8 mouse cellular contexts compared by ENCODE assay signal in the genomic region with DNA sequence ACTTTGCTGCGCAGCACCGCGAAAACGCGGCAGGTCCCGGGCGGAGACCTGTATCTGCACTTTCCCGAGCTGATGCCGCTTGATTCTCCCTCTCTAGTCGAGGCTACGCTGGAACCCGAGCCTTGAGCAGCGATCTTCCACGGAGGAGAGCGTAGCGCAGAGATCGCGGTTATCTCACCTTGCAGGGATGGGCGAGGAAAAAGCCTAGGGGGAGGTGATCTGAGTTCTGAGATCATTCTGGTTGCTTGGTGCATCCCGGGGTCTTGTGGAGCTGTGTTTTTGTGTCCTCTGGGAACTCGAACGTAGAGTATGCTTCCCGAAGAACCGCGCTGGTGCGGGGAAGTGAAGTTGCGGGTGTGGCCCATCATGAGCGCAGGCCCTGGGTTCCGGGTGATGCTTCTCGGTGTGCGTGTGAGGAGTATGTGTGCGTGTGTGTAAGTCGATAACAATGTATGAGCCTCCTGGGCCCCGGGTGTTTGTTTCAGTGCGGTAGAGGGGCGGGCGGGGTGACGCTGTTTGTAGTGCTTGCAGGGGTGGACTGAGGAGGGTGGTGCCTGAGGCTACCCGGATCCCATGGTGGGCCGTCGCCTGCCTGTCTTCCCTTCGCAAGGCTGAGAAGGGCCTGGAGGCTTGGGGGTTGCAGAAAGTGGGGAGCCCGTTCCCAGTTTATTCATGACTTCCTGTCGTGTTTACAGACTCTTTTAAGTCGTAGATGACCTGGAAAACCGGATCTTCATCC. TPM values are rescaled to one million over a fixed set of nuclear protein-coding genes. Genes with fewer than 3 reads are reported as not detected.
A peak's percentile ranks its signal among the peaks of the same experiment; 100 is the strongest.
DNase-seq lines count a peak whose midpoint lies in the region; ATAC-seq lines count a peak whose summit lies in the region.

No protein-coding gene starts in this region.

- ATAC-seq in hindbrain, embryonic 12.5 days (ENCODE audit: low FRiP score), result no peak
- no peak; the same call in 1 of the 2 replicates for ATAC-seq in midbrain, embryonic 12.5 days (ENCODE audit: low FRiP score, low read depth)
- no peak for ATAC-seq in megakaryocyte-erythroid progenitor cell, adult 5-6 weeks (replicated peaks; ENCODE audit: low FRiP score, low TSS enrichment, poor library complexity, severe bottlenecking)

- peak overlapping the region; percentile 67 for H3K4me3 ChIP-seq in heart, embryonic 10.5 days
- peak overlapping the region; percentile 56 for H3K4me3 ChIP-seq in hindbrain, embryonic 12.5 days
- peak overlapping the region; percentile 62 for H3K4me3 ChIP-seq in midbrain, embryonic 12.5 days

- peaks cover 55% of the 10 kb centered on the region for H3K4me1 ChIP-seq in heart, embryonic 10.5 days
- peaks cover 65% of the 10 kb centered on the region for H3K4me1 ChIP-seq in hindbrain, embryonic 12.5 days
- H3K4me1 ChIP-seq in midbrain, embryonic 12.5 days, result peaks cover 72% of the 10 kb centered on the region

- H3K27ac ChIP-seq in heart, embryonic 10.5 days, result no peak overlapping the region
- peak overlapping the region; percentile 44; the same call in 1 of the 2 replicates for H3K27ac ChIP-seq in hindbrain, embryonic 12.5 days
- H3K27ac ChIP-seq in midbrain, embryonic 12.5 days (replicated peaks), result peak overlapping the region; percentile 82

- no peak for DNase-seq in heart, embryonic 10.5 days (ENCODE audit: low spot score)
- DNase-seq in heart, adult 8-10 months (ENCODE audit: low spot score), result no peak
- peak; percentile 15 for DNase-seq in MN1 (ENCODE audit: low spot score)
- no peak for DNase-seq in frontal cortex, adult 2 months (ENCODE audit: extremely low spot score in 1 of 2, low spot score in 1 of 2)
- DNase-seq in layer of hippocampus, adult 11-12 months (ENCODE audit: low spot score), result no peak

- H3K27me3 ChIP-seq in heart, embryonic 10.5 days (ENCODE audit: insufficient read depth, poor library complexity, severe bottlenecking), result peaks cover 79% of the 10 kb centered on the region
- H3K27me3 ChIP-seq in hindbrain, embryonic 12.5 days, result peaks cover 81% of the 10 kb centered on the region
- peaks cover 90% of the 10 kb centered on the region for H3K27me3 ChIP-seq in midbrain, embryonic 12.5 days

- no peaks in the 10 kb centered on the region for H3K36me3 ChIP-seq in heart, embryonic 10.5 days
- H3K36me3 ChIP-seq in hindbrain, embryonic 12.5 days, result no peaks in the 10 kb centered on the region
- no peaks in the 10 kb centered on the region for H3K36me3 ChIP-seq in midbrain, embryonic 12.5 days

- peak overlapping the region; percentile 95 for H3K4me2 ChIP-seq in hindbrain, embryonic 12.5 days (replicated peaks)
- H3K4me2 ChIP-seq in midbrain, embryonic 12.5 days (replicated peaks), result peak overlapping the region; percentile 79

- no peaks in the 10 kb centered on the region for H3K9me3 ChIP-seq in heart, embryonic 10.5 days
- no peaks in the 10 kb centered on the region for H3K9me3 ChIP-seq in hindbrain, embryonic 12.5 days (replicated peaks)
- no peaks in the 10 kb centered on the region for H3K9me3 ChIP-seq in midbrain, embryonic 12.5 days

- peak overlapping the region; percentile 70 for H3K9ac ChIP-seq in hindbrain, embryonic 12.5 days
- peak overlapping the region; percentile 77 for H3K9ac ChIP-seq in midbrain, embryonic 12.5 days (replicated peaks)

- 1% methylated on average over 46 of the region's 46 CpGs for WGBS in heart, embryonic 10.5 days
- WGBS in hindbrain, embryonic 12.5 days, result under 1% methylated on average over 46 of the region's 46 CpGs
- WGBS in midbrain, embryonic 12.5 days, result under 1% methylated on average over 46 of the region's 46 CpGs

RNA-seq across cellular contexts. Expression of a gene that starts 1.5 kb away (rescaled TPM):
- polyA plus RNA-seq in heart, embryonic 10.5 days (2016; fragmentation: Nextera tagmentation; extraction: Ambion mirVana), result 1.0 and 2.1 TPM in 2 replicates
- 10 to 100 TPM in 3 of 4 experiments, 1 to 10 TPM in 1; 9.2 to 13.4 (median 12.3) TPM for total RNA-seq in heart, adult 8-10 months (2022)
- 5.0 and 5.1 TPM in 2 replicates for polyA plus RNA-seq in hindbrain, embryonic 12.5 days (2016; fragmentation: Nextera tagmentation; extraction: Ambion mirVana)
- 10.0 and 10.1 TPM in 2 replicates for polyA plus RNA-seq in midbrain, embryonic 12.5 days (2016; fragmentation: Nextera tagmentation; extraction: Ambion mirVana)
- 7.6 and 8.3 TPM in 2 replicates for polyA plus RNA-seq in frontal cortex, adult 2 months (2012; rRNA removed)
- total RNA-seq in megakaryocyte-erythroid progenitor cell, adult 5-6 weeks (2014; fragmentation: Nextera tagmentation), result not detected in 2 replicates
- not detected in 2 replicates for total RNA-seq in megakaryocyte-erythroid progenitor cell, adult 5-6 weeks (2017)

RNA-seq across cellular contexts. Expression of a gene that starts 38.1 kb away (rescaled TPM):
- 1.5 and 1.7 TPM in 2 replicates for polyA plus RNA-seq in heart, embryonic 10.5 days (2016; fragmentation: Nextera tagmentation; extraction: Ambion mirVana)
- under 1 TPM in 2 of 4 experiments, not detected in 2; 0.44 to 0.62 TPM for total RNA-seq in heart, adult 8-10 months (2022)
- polyA plus RNA-seq in hindbrain, embryonic 12.5 days (2016; fragmentation: Nextera tagmentation; extraction: Ambion mirVana), result 0.66 and 1.2 TPM in 2 replicates
- 0.51 and 0.56 TPM in 2 replicates for polyA plus RNA-seq in midbrain, embryonic 12.5 days (2016; fragmentation: Nextera tagmentation; extraction: Ambion mirVana)
- 5.0 and 5.1 TPM in 2 replicates for polyA plus RNA-seq in frontal cortex, adult 2 months (2012; rRNA removed)
- total RNA-seq in megakaryocyte-erythroid progenitor cell, adult 5-6 weeks (2014; fragmentation: Nextera tagmentation), result not detected in 2 replicates
- not detected in 2 replicates for total RNA-seq in megakaryocyte-erythroid progenitor cell, adult 5-6 weeks (2017)
